Mouse (Mus musculus): Measurements from ENCODE around the gene Tln1.
A peak's percentile ranks its signal among the peaks of the same experiment; 100 is the strongest.

DNA sequence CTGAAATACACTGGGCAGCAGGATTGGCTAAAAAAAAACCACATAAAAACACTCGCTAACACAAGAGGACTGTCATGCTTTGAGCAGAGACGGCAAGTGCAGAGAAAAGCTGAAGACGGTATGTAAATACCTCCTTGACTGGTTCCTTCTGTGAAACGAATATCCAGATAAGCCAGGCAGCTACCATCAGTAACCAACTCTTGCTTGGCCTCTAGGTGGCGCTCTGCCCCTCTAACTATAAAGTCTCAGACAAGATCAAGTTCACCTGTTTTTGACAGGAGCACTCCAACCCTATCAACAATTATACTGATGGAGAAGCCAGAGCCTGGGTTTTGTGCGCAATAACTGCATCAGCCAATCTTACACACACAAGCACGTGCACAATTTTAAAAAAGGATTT lies 31.9 kb downstream of the Tln1 start:
- 0 out of 2 replicates have a peak, but pooled peaks have one; percentile 19 for TF ChIP-seq CTCF (IDR thresholded peaks at IDR 0.05; ENCODE audit: low read depth, low read length)
- no peak for TF ChIP-seq POLR2A (IDR thresholded peaks at IDR 0.05; ENCODE audit: borderline replicate concordance, low read depth, low read length)

Measured in bone marrow macrophage, adult 2 months (primary cell).